Mouse (Mus musculus) stomach, postnatal 0 days (tissue): ENCODE results near the gene Grn. TPM values are rescaled to one million over a fixed set of nuclear protein-coding genes. Genes with fewer than 3 reads are reported as not detected.
"Not testable (repeated sequence)": the region's sequence is repeated elsewhere in the genome, so short reads cannot be mapped to it uniquely, and the experiment has no call there.

Experiments used
- ATAC-seq: fragments of 200-750 bp; cut with Nextera tagmentation; 2 replicates; pipeline ENCODE4 v1.8.0; 2017; ENCODE audit not compliant: low FRiP score, low TSS enrichment
- DNase-seq: peaks from one replicate; pipeline ENCODE4 v3.0.0-alpha.2; 2016; ENCODE audit warnings: low spot score
- H3K27ac ChIP-seq: fragments of 300-500 bp; sonication (generic); replicated peaks from 2 replicates; pipeline ENCODE4 v1.5.1; 2014; ENCODE audit warnings: mild to moderate bottlenecking, control low read depth
- H3K27me3 ChIP-seq: fragments of 300-500 bp; sonication (generic); 2 replicates; pipeline ENCODE4 v1.6.1; 2014; ENCODE audit warnings: low read length; ENCODE audit not compliant: control insufficient read depth, insufficient read depth
- H3K36me3 ChIP-seq: fragments of 300-500 bp; sonication (generic); 2 replicates; pipeline ENCODE4 v1.6.1; 2014; ENCODE audit warnings: low read length, mixed read lengths; ENCODE audit not compliant: control insufficient read depth, insufficient read depth
- H3K4me1 ChIP-seq: fragments of 300-500 bp; sonication (generic); replicated peaks from 2 replicates; pipeline ENCODE4 v1.6.1; 2014; ENCODE audit warnings: antibody characterized with exemption; ENCODE audit not compliant: control insufficient read depth, insufficient read depth
- H3K4me2 ChIP-seq: fragments of 300-500 bp; sonication (generic); replicated peaks from 2 replicates; pipeline ENCODE4 v1.6.1; 2014; ENCODE audit warnings: low read depth, mild to moderate bottlenecking, control low read depth, moderate library complexity
- H3K4me3 ChIP-seq: fragments of 300-500 bp; sonication (generic); 2 replicates; pipeline ENCODE4 v1.5.1; 2014; ENCODE audit warnings: low read depth, low read length, control low read depth
- H3K9ac ChIP-seq: fragments of 300-500 bp; sonication (generic); 2 replicates; pipeline ENCODE4 v1.6.1; 2014; ENCODE audit warnings: mild to moderate bottlenecking, low read length, control low read depth, mixed read lengths
- H3K9me3 ChIP-seq: fragments of 300-500 bp; sonication (generic); 2 replicates; pipeline ENCODE4 v1.6.1; 2016; ENCODE audit warnings: low read length; ENCODE audit not compliant: control insufficient read depth
- CTCF ChIP-seq: IDR thresholded peaks from 2 replicates; pipeline ENCODE4 v1.5.1; 2016; ENCODE audit warnings: antibody characterized with exemption, low read depth, mild to moderate bottlenecking, moderate library complexity
- EP300 ChIP-seq: optimal IDR thresholded peaks from 2 replicates; pipeline ENCODE3; 2016; ENCODE audit warnings: antibody characterized with exemption
- WGBS: fragments of 180-500 bp; shearing (Covaris S2); extraction: QIAGEN DNeasy Blood & Tissue Kit; methylation state at CpG from one replicate; pipeline ENCODE4 v1.1.7; 2014; 5-methylcytosine and 5-hydroxymethylcytosine counted together
- polyA plus RNA-seq: library from polyadenylated mRNA; unstranded; fragments of >200 nt; fragmentation: Nextera tagmentation; extraction: Ambion mirVana; gene quantifications from 2 replicates; pipeline ENCODE4 v1.2.1, GENCODE M21; 2015

Gene Grn
- polyA plus RNA-seq, 1 experiment from 2014 or later: 126 TPM

GRCm38 (mm10) chr11:102385075-102385474 is 45.0 kb upstream of the Grn start:
- 55% methylated on average over 4 of the region's 4 CpGs for WGBS
- Histone ChIP-seq H3K9me3 (no peaks in the 10 kb centered on the region), H3K4me1 (no peaks in the 10 kb centered on the region), H3K27ac (no peak overlapping the region), H3K27me3 (no peaks in the 10 kb centered on the region), H3K4me3 (no peak overlapping the region), H3K36me3 (no peaks in the 10 kb centered on the region), H3K9ac (no peak overlapping the region), H3K4me2 (no peak overlapping the region)
- DNase-seq (no peak), ATAC-seq (no peak)
- TF ChIP-seq CTCF (no peak), EP300 (no peak)

DNA sequence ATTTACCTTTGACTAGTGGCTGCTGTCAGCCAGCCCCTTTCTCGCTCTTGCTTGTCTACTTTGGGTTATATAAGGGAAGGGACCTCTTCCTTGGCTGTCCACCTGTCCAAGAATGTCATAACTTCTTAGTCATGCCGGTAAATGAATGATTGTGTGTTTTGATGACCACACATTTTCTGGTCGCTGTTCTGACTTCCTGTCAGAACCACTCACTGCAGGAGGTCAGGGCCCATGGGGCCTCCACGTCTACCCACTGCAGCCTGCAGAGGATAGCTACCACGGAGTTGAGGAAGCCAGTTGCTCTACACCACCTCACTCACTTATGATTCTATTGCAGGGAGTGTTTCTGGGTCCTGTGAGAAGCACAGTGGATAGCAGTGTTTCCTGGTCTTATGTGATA is 44.0 kb upstream of the Grn start:
- ATAC-seq (no peak), DNase-seq (no peak)
- H3K4me2 ChIP-seq: no peak overlapping the region
- no peak overlapping the region for H3K4me3 ChIP-seq
- no peaks in the 10 kb centered on the region for H3K27me3 ChIP-seq
- WGBS: 47% methylated on average over 5 of the region's 5 CpGs
- H3K36me3 ChIP-seq: no peaks in the 10 kb centered on the region
- no peaks in the 10 kb centered on the region for H3K4me1 ChIP-seq
- H3K9me3 ChIP-seq: no peaks in the 10 kb centered on the region
- H3K27ac ChIP-seq: no peak overlapping the region
- no peak overlapping the region for H3K9ac ChIP-seq
- TF ChIP-seq EP300 (no peak), CTCF (no peak)

GRCm38 (mm10) chr11:102389436-102389835 is 40.7 kb upstream of the Grn start:
- H3K27ac ChIP-seq: not testable (repeated sequence)

GRCm38 (mm10) chr11:102392441-102393237 is 37.5 kb upstream of the Grn start:
- Histone ChIP-seq H3K36me3 (no peaks in the 10 kb centered on the region), H3K9ac (no peak overlapping the region), H3K27me3 (no peaks in the 10 kb centered on the region), H3K4me3 (peak overlapping the region; percentile 36), H3K4me1 (peaks cover 6% of the 10 kb centered on the region; the same call in 1 of the 2 replicates), H3K4me2 (peak overlapping the region; percentile 69), H3K9me3 (no peaks in the 10 kb centered on the region), H3K27ac (no peak overlapping the region)
- peak; percentile 47 for ATAC-seq
- 16% methylated on average over 15 of the region's 15 CpGs for WGBS
- no peak for DNase-seq
- no peak for TF ChIP-seq EP300
- no peak for TF ChIP-seq CTCF

More at GRCm38 (mm10) chr11:102389436-102389835, 40.7 kb upstream of the Grn start:
- H3K4me2 ChIP-seq, H3K36me3 ChIP-seq, ATAC-seq, H3K27me3 ChIP-seq, H3K4me1 ChIP-seq, H3K4me3 ChIP-seq, H3K9ac ChIP-seq, H3K9me3 ChIP-seq, DNase-seq: not testable (repeated sequence)
- 92% methylated on average over 4 of the region's 5 CpGs for WGBS

- DNase-seq: peak; percentile 86
- 0 out of 2 replicates have a peak within 1 kb of the TSS, but pooled peaks have one; percentile 20 for H3K27ac ChIP-seq
These were observed 36.9 kb upstream of the Grn start, which contains the start of gene Rundc3a for GRCm38 (mm10) chr11:102393238-102393634. Rundc3a (plus strand) TSS chr11:102393403.

More at GRCm38 (mm10) chr11:102393238-102393634, 36.9 kb upstream of the Grn start, which contains the start of gene Rundc3a:
- peak within 1 kb of the TSS; percentile 47 for H3K9ac ChIP-seq
- WGBS: 1% methylated on average over 34 of the region's 34 CpGs
- TF ChIP-seq EP300 (no peak), CTCF (peak; percentile 25; the same call in 1 of the 2 replicates)
- ATAC-seq: peak; percentile 58
- peak within 1 kb of the TSS; percentile 36 for H3K4me3 ChIP-seq
- H3K4me2 ChIP-seq: peak within 1 kb of the TSS; percentile 69
- H3K9me3 ChIP-seq: no peaks in the 10 kb centered on the region
- H3K4me1 ChIP-seq: peaks cover 6% of the 10 kb centered on the region; the same call in 1 of the 2 replicates
- H3K27me3 ChIP-seq: no peaks in the 10 kb centered on the region
- no peaks in the 10 kb centered on the region for H3K36me3 ChIP-seq
